Mouse (Mus musculus): ENCODE results near the gene Gal3st3. TPM values are rescaled to one million over a fixed set of nuclear protein-coding genes. Genes with fewer than 3 reads are reported as not detected.

The Gal3st3 gene
- polyA plus RNA-seq (2015; fragmentation: Illumina TruSeq; extraction: RNeasy Lipid Tissue Mini Kit (QIAGEN cat#74804); ENCODE audit: insufficient read depth, low read depth, low replicate concordance), result not detected

DNA sequence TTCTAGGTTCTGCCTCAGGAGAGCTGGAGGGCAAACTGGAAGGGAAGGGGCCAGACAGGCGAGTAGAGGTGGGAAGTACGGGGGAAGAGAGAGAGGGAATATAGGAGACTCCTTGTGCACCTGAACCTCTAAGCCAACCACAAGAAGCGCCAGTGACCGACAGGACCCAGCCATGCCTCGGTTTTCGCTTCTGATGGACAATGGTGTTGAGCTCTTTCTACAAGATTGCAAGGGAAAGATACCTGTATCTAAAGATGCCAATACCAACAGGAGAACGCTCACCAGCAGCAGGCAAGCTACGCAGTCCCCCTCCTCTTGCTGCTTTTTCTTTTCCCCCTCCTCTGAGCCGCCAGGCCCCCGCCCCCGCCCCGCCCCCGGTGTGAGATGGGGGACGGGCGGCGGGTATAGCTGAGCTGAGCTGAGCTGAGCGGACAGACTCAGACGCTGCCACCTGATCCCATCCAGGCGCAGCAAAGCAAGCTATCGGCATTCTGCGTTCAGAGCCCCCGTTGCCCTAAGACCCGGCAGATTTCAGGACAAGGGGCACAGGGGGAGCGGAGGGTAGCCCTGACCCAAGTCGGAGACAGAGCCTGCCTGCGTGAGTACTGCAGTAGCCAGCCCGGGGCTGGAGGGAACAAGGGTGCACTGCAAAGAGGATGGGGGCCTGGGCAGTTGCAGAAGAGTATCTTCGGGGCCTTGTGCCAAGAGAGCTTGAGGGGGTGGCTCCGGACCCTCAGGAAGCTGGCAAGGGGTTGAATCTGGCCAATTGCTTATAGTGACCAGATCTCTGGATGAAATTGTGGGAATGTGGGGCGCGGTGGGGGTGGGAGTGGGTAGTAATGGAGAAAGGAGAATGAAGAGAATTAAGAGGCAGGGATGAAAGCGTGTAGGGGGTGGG is at the start of gene Gal3st3:
Gal3st3 (plus strand) TSS at position 429 of the 898 bp plus-strand sequence.

DNA sequence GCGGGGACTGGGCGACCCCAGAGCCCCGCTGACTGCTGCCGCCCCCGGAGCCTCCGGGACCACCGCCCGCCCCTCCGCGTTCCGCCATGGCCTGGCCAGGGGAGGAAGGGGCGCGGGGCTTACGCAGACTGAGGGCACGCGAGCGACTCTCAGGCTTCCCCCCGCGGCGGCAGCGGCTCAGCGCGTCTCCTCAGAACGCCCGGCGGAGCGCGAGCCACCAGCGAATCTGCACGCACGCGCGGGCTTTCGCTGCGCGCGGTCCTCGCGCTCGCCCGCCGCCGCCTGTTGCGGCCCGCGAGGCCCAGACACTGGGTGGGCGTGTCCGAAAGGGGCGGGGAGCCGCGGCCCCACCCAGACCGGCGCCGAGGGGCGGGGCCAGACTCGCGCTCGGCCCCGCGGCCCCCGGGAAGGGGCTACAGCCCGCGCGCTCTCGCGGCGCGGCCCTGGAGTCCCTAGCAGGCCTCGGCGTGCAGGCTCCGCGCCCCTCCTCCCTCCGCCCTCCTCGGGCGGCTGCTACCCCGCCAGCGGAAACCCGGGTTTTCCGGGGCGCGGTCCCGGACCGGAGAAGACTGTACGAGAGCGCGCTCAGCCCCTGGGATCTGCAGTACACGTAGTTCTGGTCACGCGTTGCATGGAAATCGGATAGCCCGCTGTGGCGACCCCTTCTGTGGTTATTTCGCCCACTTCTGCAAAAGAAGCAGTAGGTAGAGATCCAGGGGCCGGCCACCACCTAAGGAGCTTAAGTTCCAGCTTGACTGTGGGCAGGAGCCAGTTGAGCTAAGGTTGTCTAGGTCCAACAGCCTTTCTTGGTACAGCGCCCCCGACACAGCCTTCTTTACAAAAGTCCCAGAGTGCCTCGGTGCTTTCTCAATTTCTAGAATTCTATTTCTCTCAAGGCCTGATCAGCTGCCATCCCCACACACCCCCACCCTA is 25.1 kb upstream of the Gal3st3 start, which contains the start of gene Pacs1:
Pacs1 (minus strand) TSS at position 319 of the 933 bp plus-strand sequence.

DNA sequence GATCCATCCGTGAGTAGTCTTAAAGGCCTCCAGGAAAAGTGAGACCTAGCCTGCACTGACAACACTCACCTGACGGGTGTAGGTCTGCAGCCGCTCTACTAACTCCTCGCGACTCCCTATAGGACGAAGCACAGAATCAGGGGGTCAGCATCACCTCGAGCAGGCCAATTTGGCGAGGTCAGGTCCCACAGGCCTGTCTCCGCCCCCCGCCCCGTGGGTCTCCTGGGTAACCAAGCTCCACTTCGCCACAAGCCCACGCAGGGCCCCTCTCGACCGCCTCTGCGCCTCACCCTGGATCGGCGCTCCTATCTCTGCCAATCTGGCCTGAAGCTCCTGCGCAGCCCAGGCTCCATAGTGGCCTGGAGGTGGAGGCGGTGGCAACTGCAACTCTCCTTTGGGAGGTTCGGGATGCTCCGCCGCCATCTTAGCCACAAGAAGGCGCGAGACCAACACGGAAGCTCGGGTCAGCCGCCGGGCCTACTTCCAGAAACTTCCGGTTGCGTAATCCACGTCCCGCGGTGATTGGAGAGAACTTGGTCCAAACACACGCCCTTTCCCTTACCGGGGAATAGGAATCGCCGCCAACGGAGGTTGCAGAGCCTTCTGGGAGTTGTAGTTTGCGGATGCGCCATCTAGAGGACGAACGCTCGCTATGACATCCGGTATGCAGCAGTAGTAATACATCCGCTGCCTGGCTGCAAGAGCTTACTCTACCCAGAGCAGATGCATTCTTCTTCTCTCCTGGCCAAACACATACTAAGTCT is 3.0 kb upstream of the Gal3st3 start, which contains the start of gene Sf3b2:
Sf3b2 (minus strand) TSS at position 484 of the 764 bp plus-strand sequence.

DNA sequence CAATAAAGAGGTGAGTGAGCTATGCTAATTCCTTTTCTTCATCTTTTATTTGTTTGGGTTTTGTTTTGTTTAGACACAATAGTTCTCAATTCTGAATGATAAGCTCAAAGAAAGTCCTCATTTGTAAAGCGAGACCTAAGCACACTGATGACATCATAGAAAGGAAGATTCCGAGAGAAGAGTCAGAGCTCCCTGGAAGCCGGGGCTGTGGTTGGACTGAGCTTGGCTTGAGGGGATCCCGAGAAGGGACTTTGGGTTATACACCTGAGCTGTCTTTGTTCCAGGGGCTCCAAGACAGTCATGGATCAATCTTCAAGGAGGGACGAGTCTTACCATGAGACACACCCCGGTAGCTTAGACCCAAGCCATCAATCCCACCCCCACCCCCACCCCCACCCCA is 37.3 kb downstream of the Gal3st3 start, which contains the start of gene Catsper1:
Catsper1 (plus strand) TSS at position 301 of the 400 bp plus-strand sequence.

DNA sequence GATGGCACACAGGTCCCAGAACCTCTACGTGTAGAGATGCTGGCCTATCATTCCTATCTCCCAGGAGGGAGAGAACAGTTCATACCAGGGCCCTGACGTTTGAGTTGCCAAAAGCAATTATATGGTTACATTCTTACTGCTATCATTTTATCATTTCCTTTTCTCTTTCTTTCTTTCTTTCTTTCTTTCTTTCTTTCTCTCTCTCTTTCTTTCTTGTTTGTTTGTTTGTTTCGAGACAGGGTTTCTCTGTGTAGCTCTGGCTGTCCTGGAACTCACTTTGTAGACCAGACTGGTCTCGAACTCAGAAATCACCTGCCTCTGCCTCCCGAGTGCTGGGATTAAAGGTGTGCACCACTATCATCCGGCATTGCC is 51.4 kb downstream of the Gal3st3 start, which contains the start of gene Cst6:
Cst6 (minus strand) TSS at position 73 of the 372 bp plus-strand sequence.

Other genes starting within 250 kb of the Gal3st3 start
- 2.4 TPM for gene Rin1, start 247.8 kb upstream of the Gal3st3 start, polyA plus RNA-seq (2015; fragmentation: Illumina TruSeq; extraction: RNeasy Lipid Tissue Mini Kit (QIAGEN cat#74804); ENCODE audit: insufficient read depth, low read depth, low replicate concordance)
- 15.5 TPM for gene Cd248, start 230.3 kb upstream of the Gal3st3 start, polyA plus RNA-seq (2015; fragmentation: Illumina TruSeq; extraction: RNeasy Lipid Tissue Mini Kit (QIAGEN cat#74804); ENCODE audit: insufficient read depth, low read depth, low replicate concordance)
- 3.4 TPM for gene Tmem151a, start 212.8 kb upstream of the Gal3st3 start, polyA plus RNA-seq (2015; fragmentation: Illumina TruSeq; extraction: RNeasy Lipid Tissue Mini Kit (QIAGEN cat#74804); ENCODE audit: insufficient read depth, low read depth, low replicate concordance)
- gene Yif1a, start 209.8 kb upstream of the Gal3st3 start, polyA plus RNA-seq (2015; fragmentation: Illumina TruSeq; extraction: RNeasy Lipid Tissue Mini Kit (QIAGEN cat#74804); ENCODE audit: insufficient read depth, low read depth, low replicate concordance), result 17.2 TPM
- 0.92 TPM for gene Cnih2, start 199.8 kb upstream of the Gal3st3 start, polyA plus RNA-seq (2015; fragmentation: Illumina TruSeq; extraction: RNeasy Lipid Tissue Mini Kit (QIAGEN cat#74804); ENCODE audit: insufficient read depth, low read depth, low replicate concordance)
- 28.5 TPM for gene Rab1b, start 191.3 kb upstream of the Gal3st3 start, polyA plus RNA-seq (2015; fragmentation: Illumina TruSeq; extraction: RNeasy Lipid Tissue Mini Kit (QIAGEN cat#74804); ENCODE audit: insufficient read depth, low read depth, low replicate concordance)
- gene Klc2, start 179.8 kb upstream of the Gal3st3 start, polyA plus RNA-seq (2015; fragmentation: Illumina TruSeq; extraction: RNeasy Lipid Tissue Mini Kit (QIAGEN cat#74804); ENCODE audit: insufficient read depth, low read depth, low replicate concordance), result 5.4 TPM
- gene Pacs1, start 25.2 kb upstream of the Gal3st3 start, polyA plus RNA-seq (2015; fragmentation: Illumina TruSeq; extraction: RNeasy Lipid Tissue Mini Kit (QIAGEN cat#74804); ENCODE audit: insufficient read depth, low read depth, low replicate concordance), result 3.9 TPM
- gene Sf3b2, start 2.9 kb upstream of the Gal3st3 start, polyA plus RNA-seq (2015; fragmentation: Illumina TruSeq; extraction: RNeasy Lipid Tissue Mini Kit (QIAGEN cat#74804); ENCODE audit: insufficient read depth, low read depth, low replicate concordance), result 39.5 TPM
- not detected for gene Catsper1, start 37.4 kb downstream of the Gal3st3 start, polyA plus RNA-seq (2015; fragmentation: Illumina TruSeq; extraction: RNeasy Lipid Tissue Mini Kit (QIAGEN cat#74804); ENCODE audit: insufficient read depth, low read depth, low replicate concordance)
- gene Cst6, start 51.2 kb downstream of the Gal3st3 start, polyA plus RNA-seq (2015; fragmentation: Illumina TruSeq; extraction: RNeasy Lipid Tissue Mini Kit (QIAGEN cat#74804); ENCODE audit: insufficient read depth, low read depth, low replicate concordance), result 3.7 TPM
- 6.5 TPM for gene Eif1ad, start 68.4 kb downstream of the Gal3st3 start, polyA plus RNA-seq (2015; fragmentation: Illumina TruSeq; extraction: RNeasy Lipid Tissue Mini Kit (QIAGEN cat#74804); ENCODE audit: insufficient read depth, low read depth, low replicate concordance)
- 29.9 TPM for gene Banf1, start 68.8 kb downstream of the Gal3st3 start, polyA plus RNA-seq (2015; fragmentation: Illumina TruSeq; extraction: RNeasy Lipid Tissue Mini Kit (QIAGEN cat#74804); ENCODE audit: insufficient read depth, low read depth, low replicate concordance)
- gene Sart1, start 90.4 kb downstream of the Gal3st3 start, polyA plus RNA-seq (2015; fragmentation: Illumina TruSeq; extraction: RNeasy Lipid Tissue Mini Kit (QIAGEN cat#74804); ENCODE audit: insufficient read depth, low read depth, low replicate concordance), result 47.0 TPM
- 6.0 TPM for gene Tsga10ip, start 104.2 kb downstream of the Gal3st3 start, polyA plus RNA-seq (2015; fragmentation: Illumina TruSeq; extraction: RNeasy Lipid Tissue Mini Kit (QIAGEN cat#74804); ENCODE audit: insufficient read depth, low read depth, low replicate concordance)
- gene Drap1, start 126.6 kb downstream of the Gal3st3 start, polyA plus RNA-seq (2015; fragmentation: Illumina TruSeq; extraction: RNeasy Lipid Tissue Mini Kit (QIAGEN cat#74804); ENCODE audit: insufficient read depth, low read depth, low replicate concordance), result 51.3 TPM
- gene AI837181, start 126.8 kb downstream of the Gal3st3 start, polyA plus RNA-seq (2015; fragmentation: Illumina TruSeq; extraction: RNeasy Lipid Tissue Mini Kit (QIAGEN cat#74804); ENCODE audit: insufficient read depth, low read depth, low replicate concordance), result 12.1 TPM
- not detected for gene Fosl1, start 149.2 kb downstream of the Gal3st3 start, polyA plus RNA-seq (2015; fragmentation: Illumina TruSeq; extraction: RNeasy Lipid Tissue Mini Kit (QIAGEN cat#74804); ENCODE audit: insufficient read depth, low read depth, low replicate concordance)
- gene Ccdc85b, start 159.6 kb downstream of the Gal3st3 start, polyA plus RNA-seq (2015; fragmentation: Illumina TruSeq; extraction: RNeasy Lipid Tissue Mini Kit (QIAGEN cat#74804); ENCODE audit: insufficient read depth, low read depth, low replicate concordance), result 5.0 TPM
- 29.7 TPM for gene Fibp, start 162.3 kb downstream of the Gal3st3 start, polyA plus RNA-seq (2015; fragmentation: Illumina TruSeq; extraction: RNeasy Lipid Tissue Mini Kit (QIAGEN cat#74804); ENCODE audit: insufficient read depth, low read depth, low replicate concordance)
- gene Ctsw, start 170.2 kb downstream of the Gal3st3 start, polyA plus RNA-seq (2015; fragmentation: Illumina TruSeq; extraction: RNeasy Lipid Tissue Mini Kit (QIAGEN cat#74804); ENCODE audit: insufficient read depth, low read depth, low replicate concordance), result 0.92 TPM
- 8.8 TPM for gene Efemp2, start 175.6 kb downstream of the Gal3st3 start, polyA plus RNA-seq (2015; fragmentation: Illumina TruSeq; extraction: RNeasy Lipid Tissue Mini Kit (QIAGEN cat#74804); ENCODE audit: insufficient read depth, low read depth, low replicate concordance)
- gene Mus81, start 190.1 kb downstream of the Gal3st3 start, polyA plus RNA-seq (2015; fragmentation: Illumina TruSeq; extraction: RNeasy Lipid Tissue Mini Kit (QIAGEN cat#74804); ENCODE audit: insufficient read depth, low read depth, low replicate concordance), result 14.4 TPM
- gene Cfl1, start 192.1 kb downstream of the Gal3st3 start, polyA plus RNA-seq (2015; fragmentation: Illumina TruSeq; extraction: RNeasy Lipid Tissue Mini Kit (QIAGEN cat#74804); ENCODE audit: insufficient read depth, low read depth, low replicate concordance), result 65.0 TPM
- not detected for gene 1700020D05Rik, start 205.5 kb downstream of the Gal3st3 start, polyA plus RNA-seq (2015; fragmentation: Illumina TruSeq; extraction: RNeasy Lipid Tissue Mini Kit (QIAGEN cat#74804); ENCODE audit: insufficient read depth, low read depth, low replicate concordance)
- 3.4 TPM for gene Snx32, start 212.2 kb downstream of the Gal3st3 start, polyA plus RNA-seq (2015; fragmentation: Illumina TruSeq; extraction: RNeasy Lipid Tissue Mini Kit (QIAGEN cat#74804); ENCODE audit: insufficient read depth, low read depth, low replicate concordance)

All from pancreas, adult 10 weeks (tissue).